Mouse (Mus musculus) right cerebral cortex, adult 2 months (tissue): ENCODE measurements at regions not wholly inside any gene's neighbourhood (a gene's known extent, or its start where the extent isn't known, plus 50 kb on each side); places are given as distances from the start of the nearest gene placed in this dataset.

ENCODE experiments used
- DNase-seq, 2 experiments: peaks; one replicate each; pipeline ENCODE4 v3.0.0; 2021 to 2022; ENCODE audit warnings: low spot score in 2 of 2

DNA sequence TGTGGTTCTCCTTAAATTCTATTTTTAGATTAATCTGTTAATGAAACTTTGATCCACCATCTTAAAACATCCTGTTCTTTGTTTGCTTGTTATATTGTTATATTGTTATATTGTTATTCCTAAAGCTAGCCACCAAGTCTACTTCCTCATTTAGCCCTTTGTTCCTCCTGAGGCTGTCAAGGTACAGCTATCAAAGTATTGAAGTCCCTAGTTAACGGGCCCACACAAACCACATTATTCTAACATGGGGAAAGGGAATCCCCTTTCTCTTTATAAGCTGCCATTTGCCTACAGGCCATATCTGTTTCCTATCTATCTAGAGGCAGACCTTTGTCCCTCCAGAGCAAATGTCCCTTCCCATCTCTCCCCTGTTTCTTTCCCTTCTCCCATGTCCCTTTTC is 317.0 kb downstream of the Prr30 start:
- DNase-seq: no peak

DNA sequence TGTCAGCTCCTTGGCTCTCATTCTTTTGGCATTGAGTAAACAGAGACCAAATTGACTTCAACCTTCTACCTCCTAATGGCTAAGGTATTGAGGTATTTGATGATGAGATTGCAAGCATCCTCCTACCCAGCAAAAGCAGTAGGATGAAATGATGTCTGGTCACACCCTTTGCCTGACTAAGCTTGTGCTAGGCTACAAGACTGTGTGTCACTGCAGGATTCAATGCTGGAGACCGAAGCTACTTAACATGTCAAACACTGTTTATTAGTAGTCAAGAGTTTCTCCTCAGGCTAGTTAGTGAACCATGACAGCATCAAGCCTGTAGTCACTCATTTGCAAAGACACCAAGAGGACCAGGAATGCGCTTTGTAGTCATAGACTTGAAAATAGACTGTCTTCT is 320.0 kb downstream of the Prr30 start:
- no peak for DNase-seq

DNA sequence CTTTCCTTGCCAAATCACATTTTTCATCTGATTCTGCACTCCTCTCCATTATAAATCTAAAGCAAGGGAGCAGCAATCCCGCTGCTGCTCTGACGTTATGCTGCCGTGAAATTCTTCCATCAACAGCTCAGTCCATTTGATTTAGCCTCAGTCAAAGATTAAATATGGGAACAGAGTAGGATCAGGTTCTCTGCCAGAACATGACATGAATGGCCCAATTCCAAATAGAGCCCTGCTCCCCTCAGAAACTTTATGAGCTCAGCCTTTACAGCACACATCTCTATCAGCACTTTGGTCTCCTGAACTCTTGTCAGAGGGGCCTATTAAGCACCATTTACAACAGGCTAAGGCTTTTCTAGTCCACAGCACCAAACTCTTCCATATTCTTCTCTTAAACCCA is 332.3 kb downstream of the Prr30 start:
- DNase-seq: no peak

DNA sequence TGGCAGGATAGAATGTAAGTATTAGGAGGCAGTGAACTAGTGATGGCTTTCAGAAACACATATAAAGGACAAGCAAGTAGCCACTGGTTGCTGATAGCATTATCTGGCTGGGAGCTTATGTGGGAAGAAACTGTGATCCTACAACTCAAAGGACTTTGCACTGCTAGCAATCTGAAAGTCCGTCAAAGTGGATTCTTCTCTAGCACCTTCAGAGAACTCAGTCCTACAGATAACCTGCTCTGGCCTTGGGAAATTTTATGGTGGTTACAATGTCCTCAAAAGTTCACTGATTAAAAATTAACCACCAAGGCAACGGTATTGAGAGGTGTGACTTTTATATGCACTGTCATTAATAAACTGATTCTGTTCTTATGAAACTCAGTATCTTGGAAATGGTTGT is 335.3 kb downstream of the Prr30 start:
- DNase-seq: no peak

DNA sequence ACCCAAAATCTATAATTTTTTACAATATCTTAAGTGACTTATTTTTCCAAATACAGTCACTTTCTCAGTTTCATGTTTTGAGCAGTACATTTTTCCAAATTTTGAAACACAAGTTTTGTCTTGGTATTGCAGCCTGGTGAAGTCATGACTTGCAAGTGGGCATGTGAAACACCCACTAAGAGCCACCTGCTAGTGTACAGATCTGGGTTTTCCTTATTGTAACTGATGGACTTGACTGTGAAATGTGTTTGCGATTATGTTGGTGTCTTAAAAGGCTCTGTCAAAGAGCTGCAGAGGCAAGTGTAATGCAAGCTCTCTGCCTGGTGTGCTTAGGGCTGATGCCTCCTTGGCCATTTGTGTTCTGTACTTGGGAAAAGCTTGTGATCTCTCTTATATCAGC is 336.0 kb downstream of the Prr30 start:
- DNase-seq: peak; percentile 12 to 33

DNA sequence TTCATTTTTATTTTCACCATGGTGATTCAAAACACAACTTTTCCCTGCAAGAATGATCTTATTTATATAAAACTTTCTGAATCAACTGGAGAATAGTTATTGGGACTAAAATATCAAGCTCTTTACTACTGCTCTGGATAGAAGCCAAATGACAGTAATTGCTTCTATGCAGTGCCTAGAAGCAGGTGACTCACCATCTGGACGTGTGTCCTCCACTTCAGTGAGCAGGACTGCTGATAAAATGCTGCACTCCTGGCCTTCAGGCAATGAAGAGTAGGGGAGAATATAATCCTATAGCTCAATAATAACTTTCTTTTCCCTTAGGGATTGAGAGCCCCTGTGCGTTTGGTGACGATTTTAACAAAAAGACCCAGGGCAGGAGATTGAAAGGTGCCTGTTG is 357.3 kb downstream of the Prr30 start:
- peak in 1 of 2 experiments; percentile 3 for DNase-seq
